Mouse (Mus musculus): Measurements from ENCODE around the gene Olfr77. TPM values are rescaled to one million over a fixed set of nuclear protein-coding genes. Genes with fewer than 3 reads are reported as not detected.

The Olfr77 gene
- total RNA-seq (2017), result 0.82 and 1.0 TPM in 2 replicates

DNA sequence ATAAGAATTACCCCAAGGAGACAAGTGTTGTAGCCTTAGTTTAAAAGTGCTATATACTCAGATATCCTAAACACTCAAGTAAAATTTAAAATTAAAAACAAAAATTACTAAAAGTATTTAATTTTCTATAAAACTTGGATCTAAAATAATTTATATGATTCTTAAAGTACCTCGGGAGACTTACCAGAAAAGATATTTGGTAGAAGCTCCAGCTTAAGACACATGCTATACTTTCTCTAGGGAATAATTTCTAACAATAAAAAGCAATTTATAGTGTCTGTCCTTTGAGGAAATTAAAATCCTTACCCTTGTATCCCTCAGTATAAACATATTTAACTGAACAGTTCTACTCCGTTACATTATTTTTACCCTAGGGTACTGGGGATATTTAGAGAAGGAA lies at the start of gene Olfr77:
Gene Olfr77 (plus strand): TSS at position 301 of the 400 bp plus-strand sequence.
- ATAC-seq (replicated peaks; ENCODE audit: low read depth, poor library complexity, severe bottlenecking), result no peak

DNA sequence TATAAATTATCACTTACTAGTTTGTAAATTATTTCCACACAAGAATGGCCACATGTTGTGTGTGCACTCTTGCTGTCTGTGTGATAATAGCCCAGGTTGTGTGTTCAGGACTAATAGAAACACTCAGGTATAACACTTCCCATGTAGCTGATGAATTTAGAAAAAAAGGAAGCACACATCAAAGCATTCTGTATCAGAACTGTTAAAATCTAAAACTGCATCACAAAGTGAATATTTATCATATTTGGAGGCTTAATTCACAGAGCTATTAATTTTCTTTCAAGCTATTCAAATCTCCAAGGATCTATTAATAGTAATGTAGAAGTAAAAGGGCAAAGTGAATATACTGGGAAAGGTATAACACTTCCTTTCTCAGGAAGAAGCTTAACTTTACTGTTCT lies 28.8 kb upstream of the Olfr77 start, which contains the start of gene Olfr862:
Gene Olfr862 (minus strand): TSS at position 101 of the 400 bp plus-strand sequence.
- no peak for ATAC-seq (replicated peaks; ENCODE audit: low read depth, poor library complexity, severe bottlenecking)

DNA sequence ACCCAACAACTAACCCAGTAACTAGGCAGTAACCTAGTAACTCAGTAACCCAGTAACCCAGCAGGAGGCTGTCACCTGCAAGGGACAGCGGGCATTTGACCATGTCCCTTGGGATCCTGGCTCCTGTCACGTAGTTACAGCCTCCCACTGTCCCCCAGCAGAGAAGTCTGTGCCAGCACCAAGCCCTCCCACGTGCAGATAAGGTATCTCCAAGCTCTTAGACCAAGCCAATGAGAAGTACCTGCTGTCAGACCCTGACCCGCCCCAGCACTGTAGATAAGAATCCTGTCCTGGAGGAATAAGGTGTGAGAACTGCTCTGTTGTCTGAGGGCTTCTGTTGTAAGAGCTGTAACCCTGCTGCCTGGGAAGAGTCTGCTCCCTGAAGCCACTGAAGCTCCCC lies 5.5 kb upstream of the Olfr77 start:
- no peak for ATAC-seq (replicated peaks; ENCODE audit: low read depth, poor library complexity, severe bottlenecking)

Other genes starting within 250 kb of the Olfr77 start
- gene Olfr857, start 207.4 kb upstream of the Olfr77 start, total RNA-seq (2017), result not detected in 2 replicates
- not detected in 2 replicates for gene Olfr58, start 136.6 kb upstream of the Olfr77 start, total RNA-seq (2017)
- not detected in 2 replicates for gene Olfr859, start 112.0 kb upstream of the Olfr77 start, total RNA-seq (2017)
- gene Olfr860, start 67.1 kb upstream of the Olfr77 start, total RNA-seq (2017), result not detected in 2 replicates
- not detected in 2 replicates for gene Olfr862, start 28.9 kb upstream of the Olfr77 start, total RNA-seq (2017)
- not detected in 2 replicates for gene Olfr866, start 111.2 kb downstream of the Olfr77 start, total RNA-seq (2017)
- not detected in 2 replicates for gene Olfr867, start 140.7 kb downstream of the Olfr77 start, total RNA-seq (2017)
- gene Olfr868, start 181.8 kb downstream of the Olfr77 start, total RNA-seq (2017), result not detected in 2 replicates
- not detected in 2 replicates for gene Olfr869, start 212.1 kb downstream of the Olfr77 start, total RNA-seq (2017)